ENCODE assay signal across 8 mouse cellular contexts in genomic region chr3:87151294-87151826, GRCm38 (mm10). TPM values are rescaled to one million over a fixed set of nuclear protein-coding genes. Genes with fewer than 3 reads are reported as not detected.
DNase-seq lines count a peak whose midpoint lies in the region; ATAC-seq lines count a peak whose summit lies in the region.

No protein-coding gene starts in this region.

- no peaks in the 10 kb centered on the region for H3K9me3 ChIP-seq in kidney, embryonic 15.5 days (replicated peaks)
- no peaks in the 10 kb centered on the region for H3K9me3 ChIP-seq in embryonic facial prominence, embryonic 11.5 days (replicated peaks; ENCODE audit: control insufficient read depth, low read length)
- no peaks in the 10 kb centered on the region for H3K9me3 ChIP-seq in hindbrain, embryonic 14.5 days (ENCODE audit: control insufficient read depth, low read length)
- H3K9me3 ChIP-seq in midbrain, embryonic 15.5 days: no peaks in the 10 kb centered on the region

- no peak for DNase-seq in kidney, postnatal 36 days
- DNase-seq in embryonic facial prominence, embryonic 11.5 days (ENCODE audit: low spot score): no peak
- DNase-seq in hindbrain, embryonic 14.5 days (ENCODE audit: low spot score): no peak
- DNase-seq in right cerebral cortex, adult 2 months (ENCODE audit: low spot score in 2 of 2): no peak
- no peak for DNase-seq in urinary bladder, postnatal 10 days (ENCODE audit: low spot score)
- no peak for DNase-seq in right cerebral cortex, postnatal 25 days

- H3K4me1 ChIP-seq in kidney, embryonic 15.5 days: peaks cover 69% of the 10 kb centered on the region
- H3K4me1 ChIP-seq in embryonic facial prominence, embryonic 11.5 days (ENCODE audit: control insufficient read depth, insufficient read depth, low read length): peaks cover 25% of the 10 kb centered on the region
- peaks cover 56% of the 10 kb centered on the region for H3K4me1 ChIP-seq in hindbrain, embryonic 14.5 days (replicated peaks; ENCODE audit: control insufficient read depth, insufficient read depth, low read length)
- H3K4me1 ChIP-seq in midbrain, embryonic 15.5 days: peaks cover 63% of the 10 kb centered on the region

- no peaks in the 10 kb centered on the region for H3K27me3 ChIP-seq in kidney, embryonic 15.5 days
- no peaks in the 10 kb centered on the region for H3K27me3 ChIP-seq in embryonic facial prominence, embryonic 11.5 days (ENCODE audit: control insufficient read depth, insufficient read depth, low read length)
- H3K27me3 ChIP-seq in hindbrain, embryonic 14.5 days (ENCODE audit: control insufficient read depth, insufficient read depth, low read length): no peaks in the 10 kb centered on the region
- no peaks in the 10 kb centered on the region for H3K27me3 ChIP-seq in midbrain, embryonic 15.5 days (replicated peaks)

- H3K9ac ChIP-seq in kidney, embryonic 15.5 days: no peak overlapping the region
- H3K9ac ChIP-seq in embryonic facial prominence, embryonic 11.5 days (replicated peaks; ENCODE audit: low read length): peak overlapping the region; percentile 65
- peak overlapping the region; percentile 45; the same call in 1 of the 2 replicates for H3K9ac ChIP-seq in hindbrain, embryonic 14.5 days
- H3K9ac ChIP-seq in midbrain, embryonic 15.5 days: no peak overlapping the region

- ATAC-seq in kidney, embryonic 15.5 days (replicated peaks; ENCODE audit: low FRiP score): no peak
- ATAC-seq in embryonic facial prominence, embryonic 11.5 days (replicated peaks; ENCODE audit: insufficient number of reproducible peaks, low FRiP score, low TSS enrichment, low read depth): no peak
- ATAC-seq in hindbrain, embryonic 14.5 days (ENCODE audit: low FRiP score): 0 out of 2 replicates have a peak, but pooled peaks have one; percentile 14
- no peak for ATAC-seq in midbrain, embryonic 15.5 days (replicated peaks)

- peaks cover 3% of the 10 kb centered on the region; the same call in 1 of the 2 replicates for H3K36me3 ChIP-seq in kidney, embryonic 15.5 days
- no peaks in the 10 kb centered on the region for H3K36me3 ChIP-seq in embryonic facial prominence, embryonic 11.5 days (replicated peaks; ENCODE audit: control insufficient read depth, insufficient read depth, low read depth, low read length)
- H3K36me3 ChIP-seq in hindbrain, embryonic 14.5 days (replicated peaks; ENCODE audit: control insufficient read depth, insufficient read depth): no peaks in the 10 kb centered on the region
- H3K36me3 ChIP-seq in midbrain, embryonic 15.5 days (replicated peaks): no peaks in the 10 kb centered on the region

- no peak overlapping the region; the same call in 1 of the 2 replicates for H3K4me2 ChIP-seq in kidney, embryonic 15.5 days
- peak overlapping the region; percentile 13; the same call in 1 of the 2 replicates for H3K4me2 ChIP-seq in embryonic facial prominence, embryonic 11.5 days (ENCODE audit: low read depth, low read length)
- no peak overlapping the region for H3K4me2 ChIP-seq in hindbrain, embryonic 14.5 days (replicated peaks)
- no peak overlapping the region for H3K4me2 ChIP-seq in midbrain, embryonic 15.5 days

- H3K27ac ChIP-seq in kidney, embryonic 15.5 days: peak overlapping the region; percentile 98
- H3K27ac ChIP-seq in embryonic facial prominence, embryonic 11.5 days (replicated peaks; ENCODE audit: low read depth, low read length): peak overlapping the region; percentile 98
- H3K27ac ChIP-seq in hindbrain, embryonic 14.5 days: peak overlapping the region; percentile 76
- peak overlapping the region; percentile 51 for H3K27ac ChIP-seq in midbrain, embryonic 15.5 days

- WGBS in kidney, embryonic 15.5 days: 62% methylated on average over 2 of the region's 2 CpGs
- WGBS in embryonic facial prominence, embryonic 11.5 days: 39% methylated on average over 2 of the region's 2 CpGs
- 68% methylated on average over 2 of the region's 2 CpGs for WGBS in hindbrain, embryonic 14.5 days
- WGBS in midbrain, embryonic 15.5 days: 61% methylated on average over 2 of the region's 2 CpGs

- no peak overlapping the region for H3K4me3 ChIP-seq in kidney, embryonic 15.5 days (replicated peaks)
- H3K4me3 ChIP-seq in embryonic facial prominence, embryonic 11.5 days (ENCODE audit: low read depth, low read length): no peak overlapping the region
- no peak overlapping the region for H3K4me3 ChIP-seq in hindbrain, embryonic 14.5 days (replicated peaks; ENCODE audit: low read length)
- H3K4me3 ChIP-seq in midbrain, embryonic 15.5 days: no peak overlapping the region

RNA-seq across cellular contexts. Expression of gene Kirrel, which starts 23.2 kb away (rescaled TPM):
- 17.2 and 18.5 TPM in 2 replicates for polyA plus RNA-seq in kidney, embryonic 15.5 days (2015; fragmentation: Nextera tagmentation; extraction: Ambion mirVana)
- 12.0 and 13.4 TPM in 2 replicates for polyA plus RNA-seq in embryonic facial prominence, embryonic 11.5 days (2014; fragmentation: Nextera tagmentation; extraction: Ambion mirVana)
- polyA plus RNA-seq in hindbrain, embryonic 14.5 days (2014; fragmentation: Nextera tagmentation; extraction: Ambion mirVana): 3.8 and 4.1 TPM in 2 replicates
- polyA plus RNA-seq in midbrain, embryonic 15.5 days (2015; fragmentation: Nextera tagmentation; extraction: Ambion mirVana): 7.4 and 8.3 TPM in 2 replicates

Comparison
In these comparisons a context has a peak if more than half of its experiments do, and no peak if none do; other contexts are left out.
1. H3K9ac ChIP-seq: peak in embryonic facial prominence, embryonic 11.5 days (single experiment) and hindbrain, embryonic 14.5 days (single experiment); none in kidney, embryonic 15.5 days (single experiment) and midbrain, embryonic 15.5 days (single experiment).
2. Peak in every context shown above with its lines, with median percentiles within 50 percentile points of each other: H3K27ac ChIP-seq.